Mouse (Mus musculus): ENCODE results near the gene Map2k6. TPM values are rescaled to one million over a fixed set of nuclear protein-coding genes. Genes with fewer than 3 reads are reported as not detected.
A peak's percentile ranks its signal among the peaks of the same experiment; 100 is the strongest.

Map2k6 gene
- polyA plus RNA-seq, 1 experiment from 2014 or later: 52.9 TPM

GRCm38 (mm10) chr11:110502937-110503670 is 104.2 kb downstream of the Map2k6 start:
- Histone ChIP-seq H3K9me3 (no peaks in the 10 kb centered on the region), H3K9ac (replicated peaks) (no peak overlapping the region), H3K36me3 (peaks cover 50% of the 10 kb centered on the region), H3K4me3 (no peak overlapping the region), H3K27me3 (no peaks in the 10 kb centered on the region), H3K4me1 (0 out of 2 replicates have a peak, but pooled peaks cover 5% of the 10 kb centered on the region), H3K27ac (replicated peaks) (no peak overlapping the region), H3K4me2 (replicated peaks) (no peak overlapping the region)
- no peak for ATAC-seq (replicated peaks)
- WGBS: 94% methylated on average over 11 of the region's 11 CpGs

GRCm38 (mm10) chr11:110511466-110511865 is 112.5 kb downstream of the Map2k6 start:
- Histone ChIP-seq H3K4me3 (no peak overlapping the region), H3K9ac (replicated peaks) (no peak overlapping the region), H3K4me2 (replicated peaks) (no peak overlapping the region), H3K4me1 (no peaks in the 10 kb centered on the region), H3K27me3 (no peaks in the 10 kb centered on the region), H3K9me3 (no peaks in the 10 kb centered on the region), H3K36me3 (peaks cover 44% of the 10 kb centered on the region), H3K27ac (replicated peaks) (no peak overlapping the region)
- WGBS: 93% methylated on average over 7 of the region's 7 CpGs
- ATAC-seq (replicated peaks): no peak

- H3K36me3 ChIP-seq: peaks cover 30% of the 10 kb centered on the region
- no peak overlapping the region for H3K4me2 ChIP-seq (replicated peaks)
- H3K4me1 ChIP-seq: no peaks in the 10 kb centered on the region
- no peak overlapping the region for H3K4me3 ChIP-seq
- no peak overlapping the region for H3K27ac ChIP-seq (replicated peaks)
- ATAC-seq (replicated peaks): no peak
- H3K9me3 ChIP-seq: no peaks in the 10 kb centered on the region
- WGBS: 97% methylated on average over 1 of the region's 1 CpGs
- no peaks in the 10 kb centered on the region for H3K27me3 ChIP-seq
- no peak overlapping the region for H3K9ac ChIP-seq (replicated peaks)
These were observed 119.7 kb downstream of the Map2k6 start for GRCm38 (mm10) chr11:110518648-110519047.

GRCm38 (mm10) chr11:110522906-110523305 is 124.0 kb downstream of the Map2k6 start:
- H3K4me3 ChIP-seq: no peak overlapping the region
- no peaks in the 10 kb centered on the region for H3K4me1 ChIP-seq
- H3K27me3 ChIP-seq: no peaks in the 10 kb centered on the region
- no peak overlapping the region for H3K4me2 ChIP-seq (replicated peaks)
- H3K9ac ChIP-seq (replicated peaks): no peak overlapping the region
- 95% methylated on average over 2 of the region's 2 CpGs for WGBS
- H3K36me3 ChIP-seq: peaks cover 25% of the 10 kb centered on the region
- H3K27ac ChIP-seq (replicated peaks): no peak overlapping the region
- ATAC-seq (replicated peaks): no peak
- H3K9me3 ChIP-seq: no peaks in the 10 kb centered on the region

GRCm38 (mm10) chr11:110526156-110526555 is 127.2 kb downstream of the Map2k6 start:
- H3K4me3 ChIP-seq: no peak overlapping the region
- H3K4me2 ChIP-seq (replicated peaks): no peak overlapping the region
- ATAC-seq (replicated peaks): no peak
- no peak overlapping the region for H3K27ac ChIP-seq (replicated peaks)
- no peaks in the 10 kb centered on the region for H3K27me3 ChIP-seq
- no peaks in the 10 kb centered on the region for H3K9me3 ChIP-seq
- H3K9ac ChIP-seq (replicated peaks): no peak overlapping the region
- H3K36me3 ChIP-seq: peaks cover 6% of the 10 kb centered on the region
- no peaks in the 10 kb centered on the region for H3K4me1 ChIP-seq
- WGBS: 89% methylated on average over 4 of the region's 4 CpGs

GRCm38 (mm10) chr11:110531087-110531486 is 132.2 kb downstream of the Map2k6 start:
- Histone ChIP-seq H3K36me3 (no peaks in the 10 kb centered on the region), H3K4me1 (no peaks in the 10 kb centered on the region), H3K9ac (replicated peaks) (no peak overlapping the region), H3K27me3 (no peaks in the 10 kb centered on the region), H3K27ac (replicated peaks) (no peak overlapping the region), H3K4me2 (replicated peaks) (no peak overlapping the region), H3K9me3 (no peaks in the 10 kb centered on the region), H3K4me3 (no peak overlapping the region)
- no peak for ATAC-seq (replicated peaks)
- 88% methylated on average over 7 of the region's 7 CpGs for WGBS

- ATAC-seq (replicated peaks): no peak
- H3K36me3 ChIP-seq: no peaks in the 10 kb centered on the region
- H3K4me3 ChIP-seq: no peak overlapping the region
- no peaks in the 10 kb centered on the region for H3K27me3 ChIP-seq
- WGBS: 75% methylated on average over 4 of the region's 4 CpGs
- no peak overlapping the region for H3K4me2 ChIP-seq (replicated peaks)
- H3K9ac ChIP-seq (replicated peaks): no peak overlapping the region
- H3K9me3 ChIP-seq: no peaks in the 10 kb centered on the region
- H3K27ac ChIP-seq (replicated peaks): no peak overlapping the region
- H3K4me1 ChIP-seq: 0 out of 2 replicates have a peak, but pooled peaks cover 3% of the 10 kb centered on the region
These were observed 135.9 kb downstream of the Map2k6 start for GRCm38 (mm10) chr11:110534856-110535255.

- 88% methylated on average over 2 of the region's 2 CpGs for WGBS
- H3K36me3 ChIP-seq: no peaks in the 10 kb centered on the region
- no peaks in the 10 kb centered on the region for H3K9me3 ChIP-seq
- H3K27ac ChIP-seq (replicated peaks): no peak overlapping the region
- H3K4me1 ChIP-seq: 0 out of 2 replicates have a peak, but pooled peaks cover 3% of the 10 kb centered on the region
- no peak for ATAC-seq (replicated peaks)
- H3K27me3 ChIP-seq: no peaks in the 10 kb centered on the region
- no peak overlapping the region for H3K9ac ChIP-seq (replicated peaks)
- no peak overlapping the region for H3K4me3 ChIP-seq
- H3K4me2 ChIP-seq (replicated peaks): no peak overlapping the region
These were observed 137.6 kb downstream of the Map2k6 start for GRCm38 (mm10) chr11:110536533-110536932.

GRCm38 (mm10) chr11:110537602-110538001 is 138.7 kb downstream of the Map2k6 start:
- peak; percentile 63 for ATAC-seq (replicated peaks)
- 10% methylated on average over 15 of the region's 15 CpGs for WGBS

GRCm38 (mm10) chr11:110538206-110538605 is 139.3 kb downstream of the Map2k6 start:
- ATAC-seq (replicated peaks): no peak
- H3K4me2 ChIP-seq (replicated peaks): no peak overlapping the region
- no peak overlapping the region for H3K27ac ChIP-seq (replicated peaks)
- no peak overlapping the region for H3K4me3 ChIP-seq
- no peaks in the 10 kb centered on the region for H3K36me3 ChIP-seq
- H3K27me3 ChIP-seq: no peaks in the 10 kb centered on the region
- 80% methylated on average over 10 of the region's 10 CpGs for WGBS
- H3K9me3 ChIP-seq: no peaks in the 10 kb centered on the region
- 0 out of 2 replicates have a peak, but pooled peaks cover 3% of the 10 kb centered on the region for H3K4me1 ChIP-seq
- no peak overlapping the region for H3K9ac ChIP-seq (replicated peaks)

More at GRCm38 (mm10) chr11:110537602-110538001, 138.7 kb downstream of the Map2k6 start:
- no peak overlapping the region for H3K9ac ChIP-seq (replicated peaks)
- no peaks in the 10 kb centered on the region for H3K27me3 ChIP-seq
- H3K4me2 ChIP-seq (replicated peaks): peak overlapping the region; percentile 28
- 0 out of 2 replicates have a peak, but pooled peaks cover 3% of the 10 kb centered on the region for H3K4me1 ChIP-seq
- no peaks in the 10 kb centered on the region for H3K36me3 ChIP-seq
- H3K9me3 ChIP-seq: no peaks in the 10 kb centered on the region
- no peak overlapping the region for H3K27ac ChIP-seq (replicated peaks)
- no peak overlapping the region for H3K4me3 ChIP-seq

GRCm38 (mm10) chr11:110541933-110542332 is 143.0 kb downstream of the Map2k6 start:
- Histone ChIP-seq H3K4me1 (0 out of 2 replicates have a peak, but pooled peaks cover 3% of the 10 kb centered on the region), H3K4me2 (replicated peaks) (no peak overlapping the region), H3K27ac (replicated peaks) (no peak overlapping the region), H3K36me3 (no peaks in the 10 kb centered on the region), H3K4me3 (no peak overlapping the region), H3K9me3 (no peaks in the 10 kb centered on the region), H3K27me3 (no peaks in the 10 kb centered on the region), H3K9ac (replicated peaks) (no peak overlapping the region)
- 88% methylated on average over 4 of the region's 4 CpGs for WGBS
- ATAC-seq (replicated peaks): no peak

- Histone ChIP-seq H3K36me3 (no peaks in the 10 kb centered on the region), H3K27me3 (no peaks in the 10 kb centered on the region), H3K4me2 (replicated peaks) (no peak overlapping the region), H3K27ac (replicated peaks) (no peak overlapping the region), H3K4me3 (no peak overlapping the region), H3K9me3 (no peaks in the 10 kb centered on the region), H3K9ac (replicated peaks) (no peak overlapping the region), H3K4me1 (no peaks in the 10 kb centered on the region)
- no peak for ATAC-seq (replicated peaks)
- 87% methylated on average over 11 of the region's 11 CpGs for WGBS
These were observed 145.7 kb downstream of the Map2k6 start for GRCm38 (mm10) chr11:110544419-110545210.
